Mouse (Mus musculus) small intestine, adult 2 months (tissue): ENCODE measurements around the gene Syp.

Experiments
- CTCF ChIP-seq: fragments of 200-500 bp; IDR thresholded peaks from 2 replicates; pipeline ENCODE4 v1.5.1; 2012; ENCODE audit warnings: low read depth, mild to moderate bottlenecking, control low read depth, inconsistent platforms, low read length, moderate library complexity, mixed read lengths; ENCODE audit not compliant: insufficient replicate concordance, insufficient read length; ENCODE audit errors: extremely low read depth
- POLR2A ChIP-seq: fragments of 200-500 bp; IDR thresholded peaks from 2 replicates; pipeline ENCODE4 v1.6.1; 2012; ENCODE audit warnings: low read depth, mild to moderate bottlenecking, control low read depth, inconsistent platforms, low read length, moderate library complexity

GRCm38 (mm10) chrX:7658031-7658784, 19.9 kb downstream of the Syp start:
- TF ChIP-seq POLR2A (peak; percentile 13; the same call in 1 of the 2 replicates), CTCF (no peak)
